Mouse (Mus musculus) midbrain, postnatal 0 days (tissue): ENCODE measurements at regions not wholly inside any gene's neighbourhood (a gene's known extent, or its start where the extent isn't known, plus 50 kb on each side); places are given as distances from the start of the nearest gene placed in this dataset.

Experiments used
- ATAC-seq: fragments of 200-750 bp; cut with Nextera tagmentation; 2 replicates; pipeline ENCODE4 v1.8.0; 2017; ENCODE audit warnings: moderate number of reproducible peaks, mild to moderate bottlenecking, moderate TSS enrichment, moderate library complexity; ENCODE audit not compliant: low FRiP score
- DNase-seq: peaks from one replicate; pipeline ENCODE4 v3.0.0-alpha.2; 2015; ENCODE audit warnings: low spot score
- H3K27ac ChIP-seq: fragments of 300-500 bp; sonication (generic); 2 replicates; pipeline ENCODE4 v1.5.1; 2014; ENCODE audit warnings: low read depth, mild to moderate bottlenecking, low read length, mixed read lengths
- H3K27me3 ChIP-seq: fragments of 300-500 bp; sonication (generic); 2 replicates; pipeline ENCODE4 v1.6.1; 2014; ENCODE audit warnings: low read length, control low read depth, mixed read lengths; ENCODE audit not compliant: insufficient read depth
- H3K36me3 ChIP-seq: fragments of 300-500 bp; sonication (generic); 2 replicates; pipeline ENCODE4 v1.6.1; 2014; ENCODE audit warnings: low read length, control low read depth, mixed read lengths; ENCODE audit not compliant: insufficient read depth
- H3K4me1 ChIP-seq: fragments of 300-500 bp; sonication (generic); 2 replicates; pipeline ENCODE4 v1.6.1; 2014; ENCODE audit warnings: mild to moderate bottlenecking, control low read depth, antibody characterized with exemption, low read length, mixed read lengths; ENCODE audit not compliant: insufficient read depth
- H3K4me2 ChIP-seq: fragments of 300-500 bp; sonication (generic); 2 replicates; pipeline ENCODE4 v1.6.1; 2014; ENCODE audit warnings: low read depth, mild to moderate bottlenecking, low read length, mixed read lengths; ENCODE audit not compliant: poor library complexity, severe bottlenecking
- H3K4me3 ChIP-seq: fragments of 300-500 bp; sonication (generic); 2 replicates; pipeline ENCODE4 v1.5.1; 2014; ENCODE audit warnings: low read depth, mild to moderate bottlenecking, low read length, moderate library complexity
- H3K9ac ChIP-seq: fragments of 300-500 bp; sonication (generic); replicated peaks from 2 replicates; pipeline ENCODE4 v1.6.1; 2014; ENCODE audit warnings: mild to moderate bottlenecking, low read length, moderate library complexity, mixed read lengths; ENCODE audit not compliant: poor library complexity, severe bottlenecking
- H3K9me3 ChIP-seq: fragments of 300-500 bp; sonication (generic); 2 replicates; pipeline ENCODE4 v1.6.1; 2016; ENCODE audit warnings: low read length, control low read depth
- CTCF ChIP-seq: IDR thresholded peaks from 2 replicates; pipeline ENCODE4 v1.5.1; 2016; ENCODE audit warnings: antibody characterized with exemption, mild to moderate bottlenecking
- WGBS: fragments of 180-500 bp; shearing (Covaris S2); extraction: QIAGEN DNeasy Blood & Tissue Kit; methylation state at CpG from one replicate; pipeline ENCODE4 v1.1.7; 2014; 5-methylcytosine and 5-hydroxymethylcytosine counted together

- TF ChIP-seq CTCF, result no peak
- Histone ChIP-seq H3K9ac (peak overlapping the region; percentile 39; the same call in 1 of the 2 replicates), H3K9me3 (no peaks in the 10 kb centered on the region), H3K36me3 (no peaks in the 10 kb centered on the region), H3K27me3 (no peaks in the 10 kb centered on the region), H3K4me2 (peak overlapping the region; percentile 41), H3K4me1 (no peaks in the 10 kb centered on the region), H3K4me3 (peak overlapping the region; percentile 26; the same call in 1 of the 2 replicates), H3K27ac (peak overlapping the region; percentile 49)
- WGBS, result 29% methylated on average over 18 of the region's 18 CpGs
- peak; percentile 88 for ATAC-seq
- peak; percentile 95 for DNase-seq
These were observed 102.2 kb downstream of the Gm11146 start for GRCm38 (mm10) chr16:77499537-77500301.

- 98% methylated on average over 7 of the region's 7 CpGs for WGBS
- ATAC-seq, result no peak
- no peaks in the 10 kb centered on the region for H3K9me3 ChIP-seq
- H3K27ac ChIP-seq, result no peak overlapping the region
- H3K27me3 ChIP-seq, result no peaks in the 10 kb centered on the region
- no peaks in the 10 kb centered on the region for H3K4me1 ChIP-seq
- no peak for DNase-seq
- no peak overlapping the region for H3K9ac ChIP-seq
- no peaks in the 10 kb centered on the region for H3K36me3 ChIP-seq
- no peak for TF ChIP-seq CTCF
- H3K4me2 ChIP-seq, result no peak overlapping the region
- H3K4me3 ChIP-seq, result no peak overlapping the region
These were observed 106.6 kb downstream of the Gm11146 start for GRCm38 (mm10) chr16:77495310-77495709.

DNA sequence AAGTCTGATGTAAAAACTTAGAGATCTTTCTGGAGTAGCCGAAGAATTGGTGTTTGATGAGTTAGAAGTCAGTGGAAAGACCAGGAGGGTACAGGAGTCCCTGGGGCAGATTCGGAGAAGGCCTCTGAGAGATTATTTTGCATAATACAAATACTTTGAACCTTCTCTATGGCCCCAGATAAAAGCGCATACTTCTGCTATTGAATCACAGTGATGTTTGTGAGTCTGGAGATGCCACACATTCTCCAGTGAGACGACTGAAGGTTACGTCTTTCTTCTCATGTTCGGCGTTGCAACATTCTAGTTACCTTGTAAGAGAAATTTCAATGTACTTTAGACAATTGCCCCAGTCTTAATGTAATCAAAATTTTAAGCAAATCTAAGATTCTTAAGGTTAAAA lies 107.9 kb downstream of the Gm11146 start:
- WGBS, result 73% methylated on average over 7 of the region's 7 CpGs
- ATAC-seq, result no peak

DNA sequence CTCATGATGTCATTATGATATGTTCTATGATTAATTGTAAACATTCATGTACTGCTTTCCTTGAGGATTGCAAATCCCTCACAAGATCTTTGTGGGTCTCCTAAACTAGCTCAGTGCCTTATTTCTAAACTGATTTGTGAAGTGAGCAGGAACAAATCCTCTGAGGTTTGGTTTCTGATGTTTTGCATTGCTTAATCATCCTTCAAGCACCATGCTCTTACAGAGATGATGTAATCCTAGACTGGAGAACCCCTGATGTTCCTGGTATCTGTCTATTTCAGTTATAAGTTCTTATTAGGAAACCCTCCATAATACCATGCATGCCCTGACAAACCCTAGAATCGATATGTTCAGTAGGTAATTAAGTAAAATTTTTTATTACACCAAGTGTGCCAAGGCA lies 113.7 kb downstream of the Gm11146 start:
- Histone ChIP-seq H3K4me1 (no peaks in the 10 kb centered on the region), H3K4me3 (no peak overlapping the region), H3K36me3 (no peaks in the 10 kb centered on the region), H3K4me2 (no peak overlapping the region), H3K27me3 (no peaks in the 10 kb centered on the region), H3K9ac (no peak overlapping the region), H3K27ac (no peak overlapping the region), H3K9me3 (no peaks in the 10 kb centered on the region)
- no peak for TF ChIP-seq CTCF
- ATAC-seq (no peak), DNase-seq (no peak)
- WGBS, result 88% methylated on average over 1 of the region's 1 CpGs

More for the DNA sequence above, 107.9 kb downstream of the Gm11146 start:
- Histone ChIP-seq H3K9ac (no peak overlapping the region), H3K27me3 (no peaks in the 10 kb centered on the region), H3K4me2 (no peak overlapping the region), H3K27ac (no peak overlapping the region), H3K4me3 (no peak overlapping the region), H3K9me3 (no peaks in the 10 kb centered on the region), H3K36me3 (no peaks in the 10 kb centered on the region), H3K4me1 (no peaks in the 10 kb centered on the region)
- DNase-seq, result no peak
- TF ChIP-seq CTCF, result no peak

DNA sequence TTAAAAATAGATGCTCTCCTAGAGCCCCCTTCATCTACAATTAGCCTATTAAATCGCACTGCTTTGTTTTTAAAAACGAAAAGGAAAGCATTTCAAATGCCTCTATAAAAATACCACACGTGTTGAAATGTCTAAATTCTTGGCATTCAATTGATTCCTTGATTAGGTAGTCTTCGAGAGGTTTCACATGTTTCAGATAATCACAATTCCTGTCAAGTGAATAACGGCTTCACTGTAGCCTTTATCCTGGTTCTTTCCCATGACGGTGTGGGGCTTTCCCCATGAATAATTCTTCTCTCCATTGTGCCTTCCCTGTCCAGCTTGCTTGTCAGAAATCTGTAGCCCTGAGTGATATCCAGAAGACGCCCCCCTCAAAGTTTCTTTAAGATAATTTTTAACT lies 122.1 kb downstream of the Gm11146 start:
- Histone ChIP-seq H3K4me1 (no peaks in the 10 kb centered on the region), H3K4me3 (no peak overlapping the region), H3K9me3 (no peaks in the 10 kb centered on the region), H3K27me3 (no peaks in the 10 kb centered on the region), H3K9ac (no peak overlapping the region), H3K36me3 (no peaks in the 10 kb centered on the region), H3K27ac (no peak overlapping the region), H3K4me2 (no peak overlapping the region)
- ATAC-seq (no peak), DNase-seq (no peak)
- TF ChIP-seq CTCF, result no peak
- 41% methylated on average over 7 of the region's 7 CpGs for WGBS

GRCm38 (mm10) chr16:77471868-77472267 lies 130.0 kb downstream of the Gm11146 start:
- H3K9ac ChIP-seq, result no peak overlapping the region
- H3K9me3 ChIP-seq, result no peaks in the 10 kb centered on the region
- ATAC-seq (no peak), DNase-seq (no peak)
- no peak overlapping the region for H3K4me3 ChIP-seq
- no peak for TF ChIP-seq CTCF
- H3K4me2 ChIP-seq, result no peak overlapping the region
- H3K36me3 ChIP-seq, result no peaks in the 10 kb centered on the region
- no peaks in the 10 kb centered on the region for H3K27me3 ChIP-seq
- 98% methylated on average over 3 of the region's 3 CpGs for WGBS
- no peak overlapping the region for H3K27ac ChIP-seq
- H3K4me1 ChIP-seq, result no peaks in the 10 kb centered on the region
